Mouse (Mus musculus): Measurements from ENCODE around the gene Rbbp6. TPM values are rescaled to one million over a fixed set of nuclear protein-coding genes. Genes with fewer than 3 reads are reported as not detected.

Gene Rbbp6
- total RNA-seq, 2 experiments from 2014 or later: 22.9 to 23.4 TPM

DNA sequence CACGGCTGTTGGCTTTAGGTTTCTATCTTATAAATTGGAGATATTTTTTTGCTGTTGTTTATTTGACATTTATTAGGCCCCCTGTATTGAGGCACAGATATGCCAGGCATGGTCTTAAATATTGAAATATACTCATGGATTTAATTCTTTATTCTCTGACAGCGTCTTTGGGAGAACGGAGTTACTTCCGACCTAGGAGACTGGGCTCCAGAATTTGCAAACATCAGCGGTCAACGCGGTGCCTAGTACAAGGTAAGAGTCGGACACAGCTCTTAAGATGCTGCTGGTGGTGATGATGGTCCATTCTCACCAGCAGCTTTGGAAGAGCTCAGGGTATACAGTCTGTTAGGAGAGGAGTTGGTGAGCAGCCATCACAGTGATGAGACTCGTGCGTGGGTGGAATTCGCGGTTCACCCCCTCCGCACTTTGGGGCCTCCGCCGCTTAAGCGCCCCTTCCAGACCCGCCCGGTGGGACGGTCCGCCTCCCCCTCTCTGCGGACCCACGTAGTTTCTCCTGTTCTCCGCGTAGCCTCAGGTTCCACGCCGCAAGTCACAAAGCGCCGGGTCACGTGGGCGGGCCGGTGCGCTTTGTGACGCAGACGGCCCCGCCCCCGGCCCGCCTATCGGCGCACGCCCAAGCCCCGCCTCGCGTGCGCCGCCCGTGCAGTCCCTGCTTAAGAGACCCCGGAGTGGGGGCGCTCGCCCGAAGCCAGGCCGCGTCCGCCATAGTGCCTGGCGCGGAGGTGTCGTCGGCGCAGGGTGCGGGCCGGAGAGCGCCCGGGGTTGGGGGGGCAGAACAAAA lies 3.9 kb downstream of the Rbbp6 start:
- DNase-seq: peak; percentile 93
- intact Hi-C loops (cut with DNase I; ENCODE audit: low total_unique reads): no loop called here

DNA sequence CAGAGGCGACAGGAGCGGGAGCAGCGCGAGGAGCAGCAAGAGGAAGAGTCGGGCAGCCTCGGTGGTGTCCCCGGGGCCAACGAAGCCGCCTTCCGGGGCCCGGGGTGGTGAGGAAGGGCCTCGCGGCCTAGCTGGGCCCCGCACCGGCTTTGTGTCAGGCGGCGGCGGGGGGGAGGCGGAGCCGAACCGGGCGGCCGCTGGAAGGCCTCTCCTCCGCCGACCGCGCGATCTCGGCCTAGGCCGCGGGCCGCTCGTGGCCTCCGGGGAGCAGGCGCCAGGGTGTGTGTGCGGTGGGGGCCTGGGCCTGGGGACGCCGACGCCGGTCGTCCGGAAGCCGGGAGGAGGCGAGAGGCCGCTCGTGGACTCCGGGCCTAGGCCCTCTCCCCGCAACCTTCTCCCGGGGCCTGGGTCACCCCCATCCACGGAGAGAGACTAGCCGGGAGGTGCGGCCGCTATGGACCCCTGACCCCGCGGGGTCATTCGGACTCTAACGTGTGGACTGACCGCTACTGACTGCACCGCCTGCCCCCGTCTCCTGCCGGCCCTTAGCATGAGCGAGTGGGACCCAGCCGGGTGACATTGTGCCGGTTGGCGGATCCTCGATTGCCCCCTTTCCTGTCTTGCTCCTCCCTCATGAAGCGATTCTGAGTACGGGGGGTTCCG lies 4.8 kb downstream of the Rbbp6 start:
- DNase-seq: peak; percentile 64
- intact Hi-C loops (cut with DNase I; ENCODE audit: low total_unique reads): no loop called here

DNA sequence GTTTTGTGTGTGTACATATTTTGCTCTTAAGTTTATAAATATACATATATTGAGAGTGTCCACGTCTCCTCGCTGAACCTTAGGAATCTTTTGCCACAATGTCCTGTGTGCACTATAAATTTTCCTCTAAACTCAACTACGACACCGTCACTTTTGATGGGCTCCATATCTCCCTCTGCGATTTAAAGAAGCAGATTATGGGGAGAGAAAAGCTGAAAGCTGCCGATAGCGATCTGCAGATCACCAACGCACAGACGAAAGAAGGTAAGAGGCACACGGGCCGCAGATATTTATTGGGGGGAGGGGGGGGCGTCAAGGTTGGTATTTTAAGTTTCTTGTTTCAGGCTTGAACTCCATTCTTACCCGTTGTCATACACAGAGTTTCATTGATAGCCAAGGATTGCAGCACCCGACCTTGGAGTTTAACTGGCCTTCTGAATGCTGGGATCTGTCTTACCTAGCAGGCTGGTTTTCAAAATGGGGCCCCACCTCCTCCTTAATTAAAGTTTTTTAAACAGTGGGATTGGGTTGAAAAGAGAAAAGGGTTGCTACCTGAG lies 5.5 kb downstream of the Rbbp6 start:
- intact Hi-C loops (cut with DNase I; ENCODE audit: low total_unique reads): no loop called here
- DNase-seq: no peak

DNA sequence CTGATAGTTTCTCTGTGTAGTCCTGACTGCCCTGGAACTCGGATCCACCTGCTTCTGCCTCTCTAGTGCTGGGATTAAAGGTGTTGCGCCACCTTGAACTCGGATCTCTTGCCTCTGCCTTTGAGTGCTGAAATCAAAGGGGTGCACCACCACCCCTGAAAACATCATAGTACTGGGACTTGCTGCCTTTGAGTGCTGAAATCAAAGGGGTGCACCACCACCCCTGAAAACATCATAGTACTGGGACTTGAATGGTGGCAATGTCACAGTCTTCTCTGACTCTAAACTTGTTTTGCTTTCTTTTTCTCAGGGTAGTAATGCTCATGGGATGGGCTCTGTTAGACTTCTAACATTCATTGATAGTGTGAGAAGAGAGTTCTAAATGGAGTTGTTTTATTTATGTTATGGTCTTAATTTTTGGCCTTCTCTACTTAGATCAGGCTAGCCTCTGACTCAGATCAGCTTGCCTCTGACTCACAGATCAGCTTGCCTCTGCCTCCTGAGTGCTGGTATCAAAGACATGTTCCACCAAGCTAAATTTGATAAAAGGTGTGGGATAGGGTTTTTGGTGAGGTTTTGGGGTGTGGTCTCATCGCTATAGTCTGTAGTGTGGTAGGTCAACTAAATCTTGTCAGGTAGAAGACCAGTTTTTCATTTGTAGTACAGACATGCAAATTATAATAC lies 6.7 kb downstream of the Rbbp6 start:
- DNase-seq: no peak

DNA sequence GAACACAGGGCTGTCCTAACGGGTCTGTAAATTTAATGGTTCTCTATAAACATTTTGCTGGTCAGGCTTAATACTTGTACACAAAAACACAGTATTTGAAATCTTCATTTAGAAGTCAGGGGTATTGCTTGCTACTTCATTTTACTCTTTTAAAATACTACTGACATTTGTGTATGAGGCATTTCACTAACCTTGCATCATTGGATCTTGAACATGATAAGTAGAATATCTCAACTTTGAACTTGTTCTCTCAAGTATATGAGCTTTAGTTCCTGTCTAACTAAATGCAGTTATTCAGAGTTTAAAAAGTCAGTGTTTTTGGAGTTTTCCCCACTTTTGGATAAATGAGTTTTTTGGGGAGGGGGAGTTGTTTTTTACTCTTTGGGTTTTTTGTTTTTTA lies 14.0 kb downstream of the Rbbp6 start:
- no peak for DNase-seq
- intact Hi-C loops (cut with DNase I; ENCODE audit: low total_unique reads): no loop called here

More for the DNA sequence above, 6.7 kb downstream of the Rbbp6 start:
- intact Hi-C loops (cut with DNase I; ENCODE audit: low total_unique reads): no loop called here

DNA sequence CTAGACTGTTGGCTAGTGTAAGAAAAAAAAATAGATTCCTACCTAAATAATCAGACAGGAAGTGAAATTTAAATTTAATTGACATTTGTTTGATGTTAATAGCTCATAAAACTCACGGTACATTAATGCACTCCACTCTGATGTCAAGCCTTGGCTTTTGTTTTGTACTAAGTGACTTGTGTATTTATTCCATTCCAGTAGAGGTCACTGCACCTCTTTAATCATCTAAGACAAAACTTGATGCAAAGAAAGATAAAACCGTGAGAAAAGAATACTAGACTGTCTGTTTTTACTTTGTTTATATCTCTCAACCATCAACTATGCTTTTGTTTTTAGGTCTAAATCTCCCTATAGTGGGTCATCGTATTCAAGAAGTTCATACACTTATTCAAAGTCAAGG lies 32.7 kb downstream of the Rbbp6 start:
- DNase-seq: no peak
- intact Hi-C loops (cut with DNase I; ENCODE audit: low total_unique reads): no loop called here

DNA sequence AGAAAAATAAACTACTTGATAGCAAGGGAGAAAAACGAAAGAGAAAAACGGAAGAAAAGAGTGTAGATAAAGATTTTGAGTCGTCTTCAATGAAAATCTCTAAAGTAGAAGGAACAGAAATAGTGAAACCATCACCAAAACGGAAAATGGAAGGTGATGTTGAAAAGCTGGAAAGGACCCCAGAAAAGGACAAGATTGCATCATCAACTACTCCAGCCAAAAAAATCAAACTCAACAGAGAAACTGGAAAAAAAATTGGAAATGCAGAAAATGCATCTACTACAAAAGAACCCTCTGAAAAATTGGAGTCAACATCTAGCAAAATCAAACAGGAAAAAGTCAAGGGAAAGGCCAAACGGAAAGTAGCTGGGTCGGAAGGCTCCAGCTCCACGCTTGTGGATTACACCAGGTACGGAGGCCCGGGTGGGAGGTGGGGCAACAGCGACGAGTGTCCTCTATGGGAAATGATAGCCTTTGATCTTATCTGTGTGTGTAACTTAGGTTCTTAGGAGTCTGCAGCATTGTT lies 34.4 kb downstream of the Rbbp6 start:
- intact Hi-C loops (cut with DNase I; ENCODE audit: low total_unique reads): loop anchor here (10.0 kb wide), 2 partner anchors 55 to 175 kb away; no protein-coding TSS in a partner anchor
- no peak for DNase-seq

DNA sequence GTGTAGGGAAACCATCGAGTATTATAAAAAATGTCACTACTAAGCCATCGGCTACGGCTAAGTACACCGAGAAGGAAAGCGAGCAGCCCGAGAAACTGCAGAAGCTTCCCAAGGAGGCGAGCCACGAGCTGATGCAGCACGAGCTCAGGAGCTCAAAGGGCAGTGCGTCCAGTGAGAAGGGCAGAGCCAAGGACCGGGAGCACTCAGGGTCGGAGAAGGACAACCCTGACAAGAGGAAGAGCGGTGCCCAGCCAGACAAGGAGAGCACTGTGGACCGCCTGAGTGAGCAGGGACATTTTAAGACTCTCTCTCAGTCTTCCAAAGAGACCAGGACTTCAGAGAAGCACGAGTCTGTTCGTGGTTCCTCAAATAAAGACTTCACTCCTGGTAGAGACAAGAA lies 35.3 kb downstream of the Rbbp6 start:
- intact Hi-C loops (cut with DNase I; ENCODE audit: low total_unique reads): loop anchor here (10.0 kb wide), 2 partner anchors 56 to 174 kb away; no protein-coding TSS in a partner anchor

DNA sequence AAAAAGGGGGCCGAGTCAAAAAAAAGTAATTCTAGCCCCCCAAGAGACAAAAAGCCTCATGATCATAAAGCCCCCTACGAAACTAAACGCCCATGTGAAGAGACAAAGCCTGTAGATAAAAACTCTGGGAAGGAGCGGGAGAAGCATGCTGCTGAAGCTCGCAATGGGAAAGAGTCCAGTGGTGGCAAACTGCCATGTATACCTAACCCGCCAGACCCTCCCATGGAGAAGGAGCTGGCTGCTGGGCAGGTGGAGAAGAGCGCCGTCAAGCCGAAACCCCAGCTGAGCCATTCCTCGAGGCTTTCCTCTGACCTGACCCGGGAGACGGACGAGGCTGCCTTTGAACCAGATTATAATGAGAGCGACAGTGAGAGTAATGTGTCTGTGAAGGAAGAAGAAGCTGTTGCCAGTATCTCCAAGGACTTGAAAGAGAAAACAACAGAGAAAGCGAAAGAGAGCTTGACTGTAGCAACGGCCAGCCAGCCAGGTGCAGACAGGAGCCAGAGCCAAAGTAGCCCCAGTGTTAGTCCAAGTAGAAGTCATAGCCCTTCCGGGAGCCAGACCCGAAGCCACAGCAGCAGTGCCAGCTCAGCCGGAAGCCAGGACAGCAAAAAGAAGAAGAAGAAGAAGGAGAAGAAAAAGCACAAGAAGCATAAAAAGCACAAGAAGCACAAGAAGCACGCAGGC lies 36.0 kb downstream of the Rbbp6 start:
- intact Hi-C loops (cut with DNase I; ENCODE audit: low total_unique reads): loop anchor here (10.0 kb wide), 2 partner anchors 57 to 173 kb away; no protein-coding TSS in a partner anchor
- DNase-seq: peak; percentile 33

More for the DNA sequence above, 35.3 kb downstream of the Rbbp6 start:
- peak; percentile 6 for DNase-seq

DNA sequence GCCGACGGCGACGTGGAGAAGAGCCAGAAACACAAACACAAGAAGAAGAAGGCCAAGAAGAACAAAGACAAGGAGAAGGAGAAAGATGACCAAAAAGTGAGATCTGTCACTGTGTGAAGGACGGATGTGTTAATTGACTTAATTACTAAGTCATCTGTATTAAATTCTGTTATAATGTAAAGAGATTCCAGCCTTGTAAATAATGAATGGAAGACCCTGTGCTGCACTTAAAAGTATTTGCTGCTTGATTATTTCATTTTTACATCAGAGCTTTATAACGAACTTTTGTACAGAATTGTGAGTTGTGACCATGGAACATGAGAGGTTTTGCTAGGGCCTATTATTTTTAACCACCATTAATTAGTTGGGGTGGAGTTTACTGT lies 36.5 kb downstream of the Rbbp6 start:
- no peak for DNase-seq
- intact Hi-C loops (cut with DNase I; ENCODE audit: low total_unique reads): loop anchor here (10.0 kb wide), 2 partner anchors 57 to 173 kb away; no protein-coding TSS in a partner anchor

DNA sequence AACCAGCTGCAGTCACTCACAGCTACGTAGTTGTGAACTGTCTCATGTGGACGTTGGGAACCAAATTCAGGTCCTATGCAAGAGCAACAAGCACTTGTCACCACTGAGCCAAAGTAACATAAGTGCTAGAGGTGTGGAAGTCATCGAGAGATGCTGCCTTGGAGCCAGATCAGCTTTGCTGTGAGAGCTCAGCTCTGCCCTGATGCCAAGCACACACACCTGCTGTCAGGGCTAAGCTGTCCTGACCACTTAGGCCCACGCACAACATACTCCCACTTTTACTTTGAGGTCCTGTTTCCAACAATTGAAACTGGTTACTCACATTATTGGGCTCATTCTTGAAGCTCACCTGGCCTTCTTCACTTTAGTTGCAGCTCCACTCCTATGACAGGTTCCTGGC lies 37.7 kb downstream of the Rbbp6 start:
- intact Hi-C loops (cut with DNase I; ENCODE audit: low total_unique reads): loop anchor here (10.0 kb wide), 2 partner anchors 58 to 172 kb away; no protein-coding TSS in a partner anchor
- DNase-seq: no peak

DNA sequence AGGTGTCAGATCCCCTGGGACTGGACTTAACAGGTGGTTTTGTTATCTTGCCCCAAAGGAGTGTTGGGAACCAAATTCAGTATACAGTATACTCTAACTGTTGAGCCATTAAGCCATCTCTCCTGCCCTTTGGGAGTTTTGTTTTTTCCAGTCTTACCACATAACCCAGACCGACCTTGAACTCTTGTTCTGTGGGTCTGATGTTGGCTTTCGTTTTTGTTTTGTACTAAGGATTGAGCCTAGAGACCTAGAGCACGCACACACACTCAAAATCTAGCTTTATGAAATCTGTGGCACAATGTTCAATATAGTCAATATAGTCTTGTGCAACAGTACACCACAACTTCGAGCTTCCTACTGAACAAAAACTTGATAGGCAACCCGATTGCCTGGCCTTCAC lies 39.0 kb downstream of the Rbbp6 start:
- intact Hi-C loops (cut with DNase I; ENCODE audit: low total_unique reads): loop anchor here (10.0 kb wide), 2 partner anchors 60 to 170 kb away; no protein-coding TSS in a partner anchor
- no peak for DNase-seq

DNA sequence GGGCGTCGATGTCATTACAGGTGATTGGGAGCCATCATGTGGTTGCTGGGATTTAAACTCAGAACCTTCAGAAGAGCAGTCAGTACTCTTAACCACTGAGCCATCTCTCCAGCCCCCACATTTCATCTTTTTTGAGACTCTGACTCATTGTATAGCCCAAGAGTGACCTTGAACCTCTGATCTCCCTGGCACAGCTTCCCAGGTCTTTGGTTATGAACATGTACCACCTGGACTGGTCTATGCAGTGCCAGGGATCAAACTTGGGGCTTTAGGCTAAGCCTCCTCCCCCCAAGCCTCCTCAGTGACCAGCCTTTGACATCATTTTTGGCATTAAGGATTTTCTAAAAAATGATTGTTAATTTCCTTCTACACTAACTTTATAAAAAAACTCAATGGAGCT lies 40.8 kb downstream of the Rbbp6 start:
- intact Hi-C loops (cut with DNase I; ENCODE audit: low total_unique reads): loop anchor here (10.0 kb wide), 2 partner anchors 61 to 169 kb away; no protein-coding TSS in a partner anchor
- DNase-seq: no peak

DNA sequence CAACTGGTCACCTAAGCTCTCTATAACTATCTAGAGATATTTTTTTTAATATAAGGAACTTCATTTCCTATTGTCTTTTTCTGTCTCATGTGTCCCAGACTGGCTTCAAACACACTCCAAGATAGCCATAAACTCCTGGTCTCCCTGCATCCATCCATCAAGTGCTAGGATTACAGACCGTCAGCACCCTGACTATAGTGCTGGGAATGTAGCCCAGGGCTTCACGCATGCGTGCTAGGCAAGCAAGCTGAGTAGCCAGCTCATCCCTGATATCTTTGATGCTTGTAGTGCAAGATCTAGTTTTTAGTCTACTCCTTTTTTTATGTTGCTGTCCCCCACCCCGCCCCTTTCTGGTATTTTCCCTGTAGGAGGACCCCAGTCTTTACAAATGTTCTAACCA lies 42.3 kb downstream of the Rbbp6 start:
- no peak for DNase-seq
- intact Hi-C loops (cut with DNase I; ENCODE audit: low total_unique reads): loop anchor here (10.0 kb wide), 2 partner anchors 63 to 167 kb away; no protein-coding TSS in a partner anchor

DNA sequence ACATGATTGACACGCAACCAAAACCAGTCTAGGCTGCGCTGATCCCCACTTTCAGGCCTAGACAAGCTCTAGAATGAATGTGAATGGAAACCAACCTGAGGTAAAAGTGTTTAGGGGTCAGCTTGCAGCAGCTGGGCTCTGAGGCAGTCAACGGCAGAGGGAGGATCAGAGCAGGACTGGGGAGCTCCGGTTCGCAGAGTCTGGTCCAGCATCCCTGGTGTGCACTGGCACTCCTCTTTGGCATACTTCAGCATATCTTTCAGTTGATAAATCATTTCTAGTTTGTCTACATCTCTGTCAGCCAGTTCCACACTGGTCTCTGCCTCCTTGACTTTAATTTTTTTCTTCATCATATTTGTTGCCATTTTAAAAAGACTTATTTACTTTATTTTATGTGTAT lies 48.0 kb downstream of the Rbbp6 start:
- intact Hi-C loops (cut with DNase I; ENCODE audit: low total_unique reads): no loop called here

DNA sequence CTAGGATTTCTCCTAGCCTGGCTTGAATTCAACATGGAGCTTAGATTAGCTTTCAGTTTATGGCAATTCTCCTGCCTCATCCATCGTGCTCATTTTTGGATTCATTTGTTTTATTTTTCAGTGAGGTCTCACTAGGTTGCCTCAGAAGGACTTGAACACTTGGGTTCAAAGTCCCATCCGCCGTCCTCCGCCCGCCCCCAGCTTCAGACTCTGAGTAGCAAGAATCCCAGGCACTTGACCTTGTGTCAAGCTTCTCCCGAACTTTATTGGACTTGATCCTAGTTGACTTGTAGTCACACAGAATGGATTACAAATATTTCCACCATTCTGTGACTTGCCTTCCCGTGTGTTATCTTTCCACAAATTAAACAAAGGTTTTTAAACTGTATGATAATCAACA lies 49.2 kb downstream of the Rbbp6 start:
- intact Hi-C loops (cut with DNase I; ENCODE audit: low total_unique reads): no loop called here
- DNase-seq: no peak

More for the DNA sequence above, 48.0 kb downstream of the Rbbp6 start:
- DNase-seq: no peak

DNA sequence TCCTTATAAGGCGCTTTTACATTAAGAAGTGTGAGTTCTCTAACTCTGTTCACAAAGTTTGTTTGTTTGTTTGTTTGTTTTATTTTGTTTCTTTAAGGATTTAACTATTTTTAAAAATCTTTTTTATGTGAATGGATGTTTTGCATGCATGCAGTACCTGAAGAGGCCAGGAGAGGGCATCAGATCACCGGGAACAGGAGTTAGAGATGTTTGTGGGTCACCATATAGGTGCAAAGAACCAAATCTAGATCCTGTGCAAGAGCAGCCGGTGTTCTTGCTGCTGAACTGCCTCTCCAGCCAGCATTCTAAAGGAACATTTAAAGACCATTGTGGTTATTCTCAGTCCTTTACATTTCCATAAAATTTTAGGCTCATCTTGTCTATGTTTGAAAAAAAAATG lies 52.1 kb downstream of the Rbbp6 start:
- no peak for DNase-seq
- intact Hi-C loops (cut with DNase I; ENCODE audit: low total_unique reads): no loop called here

DNA sequence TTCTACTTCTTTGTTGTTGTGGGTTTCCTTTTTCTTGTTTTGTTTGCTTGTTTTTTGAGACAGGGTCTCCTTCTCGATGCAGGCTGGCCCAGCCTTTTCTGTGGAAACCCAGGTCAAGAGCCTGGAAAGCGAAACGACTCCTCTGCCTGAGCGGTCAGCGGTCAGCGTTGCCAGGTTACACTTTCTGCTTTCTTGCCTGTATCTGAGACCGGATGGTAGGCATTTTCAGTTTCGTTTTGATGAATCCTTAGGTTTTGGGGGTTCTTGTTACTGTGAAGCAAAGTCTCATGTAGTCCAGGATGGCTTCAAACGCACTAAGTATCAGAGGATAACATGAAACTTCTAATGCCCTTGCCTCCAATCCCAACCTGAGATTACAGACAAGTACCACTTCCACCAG lies 59.6 kb downstream of the Rbbp6 start:
- intact Hi-C loops (cut with DNase I; ENCODE audit: low total_unique reads): no loop called here
- no peak for DNase-seq

DNA sequence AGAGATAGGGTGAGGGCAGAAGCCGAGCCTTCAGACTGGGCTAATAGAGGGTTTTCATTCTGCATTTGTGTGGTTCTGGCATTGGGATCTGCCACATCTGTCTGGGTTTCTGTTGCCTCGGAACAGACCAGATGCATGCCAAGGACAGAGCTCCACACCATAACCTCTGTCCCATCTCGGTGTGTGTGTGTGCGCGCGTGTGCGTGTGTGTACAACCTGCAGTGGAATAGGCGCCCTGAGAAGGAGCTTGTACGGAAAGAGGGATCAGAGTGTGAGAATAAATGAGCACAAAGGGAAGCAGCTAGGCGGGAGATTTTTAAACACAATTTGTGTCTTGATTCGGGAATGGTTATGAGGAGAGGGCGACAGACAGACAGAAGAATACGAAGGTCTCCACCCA lies 64.8 kb downstream of the Rbbp6 start:
- intact Hi-C loops (cut with DNase I; ENCODE audit: low total_unique reads): no loop called here
- DNase-seq: no peak

Data from gastrocnemius, postnatal 14 days (tissue).